Mouse (Mus musculus): ENCODE data around the gene Lrba.

Gene Lrba

DNA sequence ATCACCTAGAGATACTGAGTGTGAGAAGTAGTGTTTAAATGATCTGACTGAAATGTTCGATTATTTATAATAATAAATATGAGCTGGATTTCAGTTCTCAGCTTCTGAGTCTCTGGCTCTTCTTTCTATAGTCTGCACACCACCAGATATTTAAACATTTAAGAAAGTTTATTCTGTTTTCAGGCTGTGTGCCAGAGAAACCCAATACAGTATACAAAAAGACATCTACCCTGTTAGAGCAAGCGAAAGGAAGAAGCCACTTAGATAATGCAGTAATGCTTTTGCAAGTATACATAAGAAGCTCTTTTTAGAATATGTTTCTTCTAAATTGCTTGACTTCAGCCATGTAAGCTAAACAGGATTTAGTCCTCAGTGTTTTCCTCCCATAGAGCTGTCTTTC lies 474.5 kb downstream of the Lrba start:
- no peak for TF ChIP-seq GATA4 (IDR thresholded peaks at IDR 0.05; ENCODE audit: insufficient replicate concordance, low read length)

DNA sequence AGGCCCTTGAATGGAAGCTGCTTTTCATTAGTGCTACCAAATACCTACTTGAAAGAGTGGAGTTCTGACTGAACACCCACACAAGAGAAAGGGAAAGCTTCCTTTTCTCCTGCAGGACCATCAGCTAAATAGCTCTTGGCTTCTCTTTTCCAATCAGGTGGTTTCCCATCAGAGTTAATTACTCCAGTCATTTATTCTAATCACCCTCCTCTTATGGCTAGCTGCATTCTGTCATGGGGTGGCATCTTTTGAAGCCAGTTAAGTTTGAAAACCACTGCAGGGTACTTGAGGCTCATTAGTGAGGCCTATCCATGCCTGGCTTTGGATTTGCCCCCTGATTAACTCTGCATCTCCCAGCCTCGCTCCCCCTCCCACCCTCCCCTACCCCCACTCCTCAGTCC lies 476.7 kb downstream of the Lrba start:
- TF ChIP-seq GATA4 (IDR thresholded peaks at IDR 0.05; ENCODE audit: insufficient replicate concordance, low read length): no peak

DNA sequence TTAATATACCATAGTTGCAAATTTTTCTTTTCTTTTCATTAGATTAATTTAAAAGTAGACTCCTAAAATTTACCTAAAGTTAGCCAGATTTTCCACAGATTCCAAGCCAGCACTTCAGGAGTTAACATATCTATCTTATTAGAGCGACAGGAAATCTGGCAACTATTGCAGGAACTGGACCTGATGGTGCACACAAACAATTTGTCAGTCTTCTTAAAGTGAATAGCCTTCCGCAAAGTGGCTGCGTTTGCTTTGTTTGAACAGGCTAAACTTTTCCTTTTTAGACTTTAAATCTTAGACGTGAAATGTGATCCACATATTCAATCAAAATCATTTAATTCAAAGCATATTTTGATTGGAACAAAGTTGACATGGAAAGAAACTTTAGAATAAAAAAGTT lies 485.0 kb downstream of the Lrba start:
- TF ChIP-seq GATA4 (IDR thresholded peaks at IDR 0.05; ENCODE audit: insufficient replicate concordance, low read length): no peak

DNA sequence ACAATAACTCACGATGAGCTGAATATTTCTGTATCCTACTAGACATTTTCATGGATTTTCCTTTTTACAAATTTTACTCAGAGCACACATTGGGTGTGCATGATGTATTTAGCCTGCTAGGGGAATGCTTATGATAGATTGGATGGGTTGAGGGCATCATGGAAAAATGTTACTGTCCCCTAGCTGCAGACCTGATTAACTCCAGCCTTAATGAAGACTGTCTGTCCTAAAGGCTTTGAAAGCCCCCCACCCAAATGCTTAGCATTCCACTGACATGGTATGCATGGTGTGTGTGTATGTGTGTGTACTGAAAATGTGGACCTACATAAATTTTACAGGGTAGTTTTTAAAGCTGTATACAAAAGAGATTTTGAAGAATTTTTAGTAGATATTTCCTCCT lies 487.1 kb downstream of the Lrba start:
- TF ChIP-seq GATA4 (IDR thresholded peaks at IDR 0.05; ENCODE audit: insufficient replicate concordance, low read length): no peak

DNA sequence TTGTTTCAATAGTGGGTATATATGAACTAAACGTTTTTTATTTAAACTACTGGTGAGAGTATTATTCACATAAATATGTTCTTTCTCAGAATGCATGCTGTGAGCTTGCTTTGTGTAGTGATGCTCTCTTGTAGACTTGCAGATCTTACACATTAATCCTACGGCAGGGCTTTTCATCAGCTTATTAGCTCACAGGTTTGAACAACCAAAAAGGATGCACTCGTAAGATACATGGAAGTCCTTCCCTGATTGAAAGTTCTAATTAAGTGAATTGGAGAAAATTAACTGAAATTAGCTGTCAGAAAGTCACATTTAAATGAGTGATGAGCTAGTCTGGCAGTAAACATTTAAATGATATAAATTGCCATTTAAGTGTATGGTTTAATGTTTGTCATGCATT lies 488.3 kb downstream of the Lrba start:
- no peak for TF ChIP-seq GATA4 (IDR thresholded peaks at IDR 0.05; ENCODE audit: insufficient replicate concordance, low read length)

DNA sequence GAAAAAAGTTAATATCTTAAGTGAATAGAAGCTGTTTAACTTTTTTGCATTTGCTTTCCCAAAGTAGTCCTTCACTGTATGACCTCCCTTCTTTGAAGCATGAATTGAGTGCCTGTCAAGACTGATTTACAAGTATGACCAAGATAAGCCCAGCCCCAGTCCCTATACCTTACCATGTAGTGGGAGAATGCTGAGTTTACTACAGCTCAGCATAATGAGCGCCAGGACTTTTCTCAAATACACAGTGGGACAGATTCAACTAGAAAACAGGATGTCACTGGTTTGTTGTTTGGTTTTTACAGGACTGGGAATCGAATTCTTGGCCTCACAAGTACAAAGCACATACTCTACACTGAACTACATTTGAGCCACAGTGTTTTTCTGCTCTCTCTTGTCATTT lies 490.0 kb downstream of the Lrba start:
- TF ChIP-seq GATA4 (IDR thresholded peaks at IDR 0.05; ENCODE audit: insufficient replicate concordance, low read length): no peak

DNA sequence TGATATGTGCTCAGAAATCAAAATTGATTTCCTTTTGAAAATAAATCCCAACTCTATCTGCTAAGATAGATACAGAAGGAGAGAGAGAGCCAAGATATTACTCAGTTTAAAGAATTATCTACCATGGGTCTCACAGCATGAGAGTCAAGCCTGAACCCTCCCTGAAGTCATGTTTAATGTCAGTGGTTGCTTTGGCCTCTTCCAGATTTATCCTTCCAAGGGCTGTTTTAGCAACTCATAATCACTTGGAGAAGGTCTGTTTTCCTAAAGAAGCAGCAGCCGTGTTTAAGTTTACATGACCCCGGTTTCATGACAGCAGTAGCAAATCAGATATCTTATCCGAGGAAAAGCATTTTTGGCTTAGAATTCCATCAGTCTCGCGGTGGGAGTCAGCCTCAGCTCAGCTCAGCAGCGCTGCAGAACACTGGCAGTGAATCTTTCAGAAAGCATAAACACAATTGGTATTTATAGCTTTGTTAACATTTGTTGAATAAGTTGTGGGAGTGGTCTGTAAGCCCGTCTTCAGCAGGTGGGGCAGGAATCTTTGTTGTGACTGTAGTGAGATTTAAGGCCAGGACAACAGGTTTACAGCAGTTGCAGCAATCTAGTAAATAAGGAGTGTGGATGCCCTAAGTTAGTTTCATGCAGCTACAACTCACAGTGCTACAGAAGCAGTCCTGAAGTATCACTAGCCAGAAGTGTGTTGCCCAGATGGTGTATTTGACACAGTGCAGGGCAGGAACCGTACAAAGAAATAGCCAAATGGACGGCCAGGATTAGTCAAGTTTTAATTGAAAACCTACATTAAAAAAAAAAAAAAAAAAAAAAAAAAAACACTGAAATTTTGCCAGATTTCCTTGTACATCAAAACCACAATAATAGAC lies 499.2 kb downstream of the Lrba start:
- TF ChIP-seq GATA4 (IDR thresholded peaks at IDR 0.05; ENCODE audit: insufficient replicate concordance, low read length): no peak

DNA sequence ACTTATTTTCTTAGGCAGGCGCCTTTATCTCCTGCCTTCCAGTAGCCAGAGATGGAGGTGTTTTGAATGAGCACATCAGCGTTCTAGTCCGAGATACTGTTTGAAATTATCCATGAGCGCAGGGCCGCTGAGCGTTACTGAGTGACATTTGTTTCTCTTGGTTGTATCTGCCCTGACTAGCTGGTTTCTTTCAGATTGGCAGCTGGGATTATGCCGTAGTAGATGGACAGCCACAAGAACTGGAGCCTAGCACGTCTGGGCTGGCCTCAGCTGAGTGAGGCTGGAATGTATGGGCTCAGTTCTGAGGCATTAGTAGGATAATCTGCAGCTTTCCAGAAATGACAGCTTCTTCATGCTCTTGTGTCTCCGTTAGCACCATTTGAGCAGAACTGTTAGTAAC lies 500.6 kb downstream of the Lrba start:
- TF ChIP-seq GATA4 (IDR thresholded peaks at IDR 0.05; ENCODE audit: insufficient replicate concordance, low read length): no peak

DNA sequence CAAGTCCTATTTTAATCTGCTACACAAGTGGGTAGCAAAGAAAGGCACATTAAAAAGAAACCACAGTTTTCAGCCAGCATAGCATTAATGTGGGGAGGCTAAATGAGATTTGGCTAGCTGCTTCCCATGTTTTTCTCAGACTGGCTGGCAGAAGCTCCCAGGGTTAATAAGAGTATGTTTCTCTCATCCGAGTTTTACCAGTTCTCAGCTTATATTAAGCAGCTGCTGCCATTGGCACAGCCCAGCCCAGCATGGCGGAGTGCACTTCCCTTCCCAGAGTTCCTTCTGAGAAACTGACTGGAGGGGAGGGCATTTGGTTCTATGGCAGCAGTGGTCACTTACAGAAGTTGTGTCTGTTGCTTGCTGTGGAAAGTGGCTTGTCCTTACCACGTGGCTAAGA lies 514.4 kb downstream of the Lrba start:
- TF ChIP-seq GATA4 (IDR thresholded peaks at IDR 0.05; ENCODE audit: insufficient replicate concordance, low read length): no peak

DNA sequence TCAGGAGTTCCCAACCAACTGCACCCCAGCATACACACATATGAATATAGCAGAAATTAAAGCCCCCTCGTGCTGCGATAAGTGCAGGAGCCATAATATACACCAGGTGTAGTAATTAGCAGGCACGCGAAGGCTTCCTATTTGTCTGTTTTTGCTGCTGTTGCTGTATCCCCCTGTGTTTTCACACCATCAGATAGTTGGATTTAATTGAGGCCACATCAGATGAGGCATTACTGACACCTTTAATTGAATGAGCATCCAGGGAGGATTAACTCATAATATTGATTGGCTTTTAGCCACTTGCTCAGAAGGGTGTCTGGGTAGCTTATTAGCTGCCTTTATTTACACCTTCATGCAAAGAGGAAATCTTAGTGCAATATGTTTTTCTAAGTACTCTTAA lies 515.3 kb downstream of the Lrba start:
- no peak for TF ChIP-seq GATA4 (IDR thresholded peaks at IDR 0.05; ENCODE audit: insufficient replicate concordance, low read length)

DNA sequence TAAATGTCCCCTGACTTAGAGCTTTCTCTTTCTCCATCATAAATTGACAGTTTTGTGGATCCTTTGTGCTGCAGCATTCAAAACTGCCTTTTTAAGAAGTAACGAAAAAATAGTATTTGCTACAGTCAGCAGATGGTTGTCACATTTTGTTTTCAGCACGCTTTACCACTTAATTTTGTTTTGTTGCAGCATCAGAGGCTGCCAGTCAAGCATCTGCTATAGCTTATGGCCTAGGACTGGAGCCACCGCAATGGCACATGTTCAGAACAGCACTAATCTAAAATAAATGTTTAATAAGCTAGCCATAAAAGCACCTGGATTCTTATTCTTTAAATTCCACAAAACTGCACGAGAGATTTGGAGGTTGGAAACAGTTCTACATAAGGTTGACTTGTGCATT lies 520.9 kb downstream of the Lrba start:
- no peak for TF ChIP-seq GATA4 (IDR thresholded peaks at IDR 0.05; ENCODE audit: insufficient replicate concordance, low read length)

DNA sequence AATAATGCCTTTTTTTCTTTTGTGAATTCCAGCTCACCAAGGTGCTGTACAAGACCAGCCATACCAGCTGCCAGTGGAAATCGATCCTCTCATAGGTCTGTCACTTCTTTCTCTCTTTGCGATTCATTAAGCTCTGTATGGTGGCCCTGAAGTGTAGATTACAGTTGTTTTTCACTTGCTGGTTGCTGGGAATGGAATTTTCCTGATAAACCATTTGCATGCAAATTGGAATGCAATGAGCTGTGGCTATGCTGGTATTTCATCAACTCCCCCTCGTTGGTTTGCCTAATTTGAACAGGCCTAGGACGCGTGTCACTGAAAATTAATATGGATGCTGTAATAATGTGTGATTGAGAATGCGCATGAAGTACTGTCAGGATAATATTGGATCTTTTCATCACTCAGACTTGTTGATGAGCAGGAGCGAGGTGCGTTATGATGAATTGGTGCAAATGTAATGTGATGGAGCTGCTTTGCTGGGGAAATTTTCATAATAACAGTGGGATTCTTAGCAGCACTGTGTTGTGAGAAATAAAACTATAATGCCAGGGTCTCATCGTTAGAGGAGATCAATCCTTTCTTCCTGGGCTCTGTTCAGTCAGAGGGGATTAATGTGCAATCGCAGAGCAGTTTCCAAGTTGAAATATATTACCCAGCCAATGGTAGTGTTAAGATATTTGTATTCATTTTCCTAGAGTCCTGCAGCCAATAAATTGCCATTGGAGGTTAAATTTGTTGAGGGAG lies 521.5 kb downstream of the Lrba start:
- TF ChIP-seq GATA4 (IDR thresholded peaks at IDR 0.05; ENCODE audit: insufficient replicate concordance, low read length): no peak

DNA sequence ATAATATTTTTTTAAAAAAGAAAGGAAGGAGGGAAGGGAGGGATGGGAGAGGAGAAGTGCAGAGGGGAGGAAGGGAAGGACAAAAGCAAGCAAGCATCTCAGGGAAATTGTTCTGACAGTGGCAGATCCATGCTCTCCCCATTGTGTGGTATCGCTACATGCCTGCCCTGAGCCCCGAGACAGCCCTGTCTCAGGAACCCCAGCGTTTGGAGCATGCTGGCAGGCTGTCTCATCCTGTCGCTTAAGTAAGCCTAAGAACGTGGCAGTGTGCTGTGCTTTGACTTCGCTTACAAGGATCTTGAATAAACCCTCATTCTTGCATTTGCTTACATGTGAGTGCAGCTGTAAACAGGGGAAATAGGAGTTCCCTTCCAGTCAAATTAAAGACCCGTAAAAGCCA lies 526.2 kb downstream of the Lrba start:
- TF ChIP-seq GATA4 (IDR thresholded peaks at IDR 0.05; ENCODE audit: insufficient replicate concordance, low read length): no peak

DNA sequence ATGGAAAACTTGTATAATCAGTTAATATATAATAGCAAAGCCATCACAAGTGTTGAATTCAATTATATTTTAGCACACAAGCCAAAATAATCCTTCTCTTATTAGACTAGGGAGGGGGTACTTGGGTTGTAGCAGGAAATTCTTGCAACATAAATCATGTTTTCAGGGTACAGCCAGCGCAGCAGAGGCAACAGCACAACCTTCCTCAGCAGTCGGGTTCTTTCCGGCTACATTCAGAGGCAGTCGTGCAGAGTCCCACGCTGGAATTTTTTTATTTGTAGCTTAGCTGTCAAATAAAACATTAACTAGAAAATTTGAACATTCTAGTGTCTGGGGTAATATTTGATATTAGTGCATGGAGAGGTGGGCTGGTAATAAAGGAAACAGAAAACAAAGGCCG lies 529.7 kb downstream of the Lrba start:
- no peak for TF ChIP-seq GATA4 (IDR thresholded peaks at IDR 0.05; ENCODE audit: insufficient replicate concordance, low read length)

DNA sequence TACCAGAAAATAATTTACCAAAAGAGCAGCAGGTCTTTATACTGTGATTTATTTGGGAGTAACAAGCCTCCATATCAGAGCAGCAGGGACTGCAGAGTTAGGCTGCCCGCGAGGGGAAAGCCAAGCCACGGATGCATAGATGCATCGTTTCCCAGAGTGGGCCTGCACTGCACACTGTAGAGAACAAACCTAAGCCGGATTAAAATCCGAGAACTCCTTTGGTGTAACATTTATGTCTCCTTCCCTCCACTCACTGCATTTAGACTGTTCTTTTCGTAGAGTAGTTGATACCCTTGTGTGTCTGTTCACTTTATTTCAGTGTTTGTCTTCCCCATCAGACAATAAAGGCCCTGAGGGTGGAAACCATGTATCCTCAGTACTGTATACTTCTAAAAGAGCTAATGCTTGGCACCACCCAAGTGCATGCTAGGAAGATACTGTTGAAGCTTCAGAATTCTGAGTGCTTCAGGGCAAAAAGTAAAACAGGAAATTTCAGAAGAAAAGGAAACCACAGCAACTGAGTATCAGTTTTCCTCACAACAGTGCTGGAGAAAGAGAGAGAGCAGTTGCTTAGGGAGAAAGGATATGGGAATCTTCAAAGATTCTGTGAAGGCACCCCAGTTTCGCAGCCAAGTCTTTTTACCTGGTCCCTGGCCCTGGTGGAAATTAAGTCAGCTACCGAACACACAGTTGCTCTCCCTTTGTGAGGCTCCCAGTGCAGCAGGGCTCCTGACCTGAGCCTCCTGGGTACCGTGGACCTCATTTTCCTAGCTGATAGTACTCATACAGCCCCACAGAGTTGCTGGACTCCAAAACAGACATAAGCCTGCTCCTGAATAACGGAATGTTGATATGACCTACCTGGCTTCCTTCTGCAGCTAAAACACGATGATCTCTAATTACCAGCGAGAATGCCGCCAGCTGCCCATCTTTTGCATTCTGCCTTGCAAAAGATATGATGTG lies 530.4 kb downstream of the Lrba start:
- TF ChIP-seq GATA4 (IDR thresholded peaks at IDR 0.05; ENCODE audit: insufficient replicate concordance, low read length): no peak
